Mouse (Mus musculus) spleen, adult 2 months (tissue): ENCODE measurements around the gene Hdgf. TPM values are rescaled to one million over a fixed set of nuclear protein-coding genes. Genes with fewer than 3 reads are reported as not detected.
"Not testable (repeated sequence)": the region's sequence is repeated elsewhere in the genome, so short reads cannot be mapped to it uniquely, and the experiment has no call there.

Experiments
- DNase-seq, 2 experiments: peaks; one replicate each; pipeline versions ENCODE4 v3.0.0 to v3.0.0-alpha.2; 2012 to 2021; ENCODE audit warnings: low spot score in 2 of 2, low read depth in 1 of 2
- H3K27ac ChIP-seq: fragments of 200-500 bp; 2 replicates; pipeline ENCODE4 v1.5.1; 2012; ENCODE audit warnings: low read length, inconsistent platforms; ENCODE audit not compliant: insufficient read depth
- H3K27me3 ChIP-seq: fragments of 200-500 bp; 2 replicates; pipeline ENCODE4 v1.6.1; 2012; ENCODE audit warnings: mild to moderate bottlenecking, moderate library complexity, low read length, inconsistent platforms; ENCODE audit not compliant: control insufficient read depth, insufficient read depth
- H3K36me3 ChIP-seq: fragments of 200-500 bp; 2 replicates; pipeline ENCODE4 v1.6.1; 2012; ENCODE audit warnings: mild to moderate bottlenecking, low read length, inconsistent platforms; ENCODE audit not compliant: control insufficient read depth, insufficient read depth
- H3K4me1 ChIP-seq: fragments of 200-500 bp; 2 replicates; pipeline ENCODE4 v1.6.1; 2011; ENCODE audit warnings: inconsistent platforms; ENCODE audit not compliant: control insufficient read depth, insufficient read depth, insufficient read length
- H3K4me3 ChIP-seq: fragments of 200-500 bp; 2 replicates; pipeline ENCODE4 v1.5.1; 2011; ENCODE audit warnings: mild to moderate bottlenecking, inconsistent platforms; ENCODE audit not compliant: insufficient read depth, insufficient read length; ENCODE audit errors: extremely low read depth
- CTCF ChIP-seq: fragments of 200-500 bp; IDR thresholded peaks from 2 replicates; pipeline ENCODE4 v1.5.1; 2011; ENCODE audit warnings: mild to moderate bottlenecking, inconsistent platforms; ENCODE audit not compliant: insufficient read depth, insufficient read length, insufficient replicate concordance; ENCODE audit errors: extremely low read depth
- POLR2A ChIP-seq: fragments of 200-500 bp; IDR thresholded peaks from 2 replicates; pipeline ENCODE4 v1.6.1; 2011; ENCODE audit warnings: low read depth, low read length, inconsistent platforms
- WGBS: fragments of 180-500 bp; shearing (Covaris S2); methylation state at CpG from one replicate; pipeline ENCODE4 v1.1.7; 2018; 5-methylcytosine and 5-hydroxymethylcytosine counted together
- polyA plus RNA-seq: library from polyadenylated mRNA; depleted of rRNA; stranded (reverse); fragments of >200 nt; gene quantifications from 2 replicates; pipeline ENCODE4 v1.2.3, GENCODE M21; 2012

Hdgf gene
- polyA plus RNA-seq, 1 experiment, result 43.6 TPM

DNA sequence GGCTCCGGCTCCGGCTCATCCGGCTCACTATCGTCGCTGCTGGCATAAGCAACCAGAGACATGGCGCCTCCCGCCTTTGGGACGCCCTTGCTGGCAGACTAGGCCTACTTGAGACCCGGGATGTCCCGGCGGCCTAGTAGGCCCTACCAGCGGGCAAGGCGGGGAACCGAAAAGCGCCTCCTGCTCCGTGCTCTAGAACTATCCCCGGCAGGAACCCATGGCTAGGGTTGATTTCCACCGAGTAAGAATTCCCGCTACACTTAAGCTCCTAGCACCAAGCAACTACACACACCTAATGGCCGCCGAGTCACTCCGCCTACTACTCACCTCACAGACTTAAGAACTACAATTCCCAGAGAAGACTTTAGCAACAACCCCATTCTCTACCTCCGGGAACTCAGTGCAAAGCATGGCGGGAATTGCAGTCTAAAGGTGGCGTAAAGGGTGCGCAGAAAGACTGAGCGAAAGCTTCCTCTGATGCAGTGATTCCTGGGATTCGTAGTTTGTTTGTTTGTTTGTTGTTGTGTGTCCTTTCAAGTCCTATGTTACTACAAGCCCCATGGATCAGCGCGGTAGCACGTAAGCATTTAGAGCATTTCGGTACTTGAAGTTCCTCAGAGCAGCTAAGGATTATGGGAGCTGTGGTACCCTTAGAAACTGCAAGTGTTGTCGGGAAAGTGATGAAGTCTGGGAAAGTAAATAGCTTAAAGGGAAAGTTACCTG is 20.7 kb upstream of the Hdgf start, which contains the start of gene Prcc:
Prcc (minus strand) TSS at position 328 of the 723 bp plus-strand sequence.
- Histone ChIP-seq H3K27me3 (no peaks in the 10 kb centered on the region), H3K4me3 (peak within 1 kb of the TSS; percentile 80), H3K4me1 (peaks cover 13% of the 10 kb centered on the region), H3K27ac (peak within 1 kb of the TSS; percentile 86), H3K36me3 (no peaks in the 10 kb centered on the region)
- TF ChIP-seq CTCF (no peak), POLR2A (peak; percentile 19; the same call in 1 of the 2 replicates)
- peak; percentile 88 to 100 for DNase-seq
- under 1% methylated on average over 33 of the region's 33 CpGs for WGBS

GRCm38 (mm10) chr3:87886004-87886365 is 20.1 kb upstream of the Hdgf start:
- WGBS, result 10% methylated on average over 10 of the region's 10 CpGs
- peak in 1 of 2 experiments; percentile 39 for DNase-seq
- no peaks in the 10 kb centered on the region for H3K27me3 ChIP-seq
- no peaks in the 10 kb centered on the region for H3K36me3 ChIP-seq
- peak overlapping the region; percentile 55 for H3K4me3 ChIP-seq
- no peak overlapping the region for H3K27ac ChIP-seq
- peaks cover 13% of the 10 kb centered on the region for H3K4me1 ChIP-seq
- TF ChIP-seq CTCF, result no peak
- TF ChIP-seq POLR2A, result no peak

GRCm38 (mm10) chr3:87886416-87886815 is 19.7 kb upstream of the Hdgf start:
- no peak for DNase-seq
- Histone ChIP-seq H3K4me3 (no peak overlapping the region), H3K27ac (no peak overlapping the region), H3K4me1 (peaks cover 13% of the 10 kb centered on the region), H3K36me3 (no peaks in the 10 kb centered on the region), H3K27me3 (no peaks in the 10 kb centered on the region)
- 87% methylated on average over 6 of the region's 6 CpGs for WGBS
- TF ChIP-seq POLR2A (no peak), CTCF (no peak)

GRCm38 (mm10) chr3:87887400-87887799 is 18.7 kb upstream of the Hdgf start:
- not testable (repeated sequence) for H3K27me3 ChIP-seq, H3K36me3 ChIP-seq, H3K4me3 ChIP-seq, H3K27ac ChIP-seq, DNase-seq
- WGBS, result 83% methylated on average over 4 of the region's 4 CpGs
- peaks cover 13% of the 10 kb centered on the region for H3K4me1 ChIP-seq

DNA sequence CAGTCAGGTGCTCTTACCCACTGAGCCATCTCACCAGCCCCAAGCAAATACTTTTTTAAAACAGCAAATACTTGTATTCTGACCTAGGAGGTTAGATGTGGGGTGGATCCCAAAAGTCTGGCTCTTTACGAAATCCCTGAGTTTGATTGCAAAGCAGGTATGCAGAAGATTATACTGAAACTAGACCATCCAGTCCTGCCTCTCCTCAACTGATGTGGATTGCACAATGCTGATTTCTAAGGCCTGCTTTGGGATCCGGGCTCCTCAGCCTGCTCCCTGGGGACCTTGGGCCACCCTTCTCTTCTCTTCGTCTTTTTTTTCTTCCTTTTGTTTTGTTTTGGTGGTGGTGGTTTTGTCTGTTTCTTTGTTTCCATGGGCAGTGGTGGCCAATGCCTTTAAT is 14.6 kb upstream of the Hdgf start:
- H3K27me3 ChIP-seq, result no peaks in the 10 kb centered on the region
- H3K4me3 ChIP-seq, result no peak overlapping the region
- H3K4me1 ChIP-seq, result no peaks in the 10 kb centered on the region
- no peak for DNase-seq
- WGBS, result 83% methylated on average over 3 of the region's 3 CpGs
- no peak overlapping the region for H3K27ac ChIP-seq
- no peaks in the 10 kb centered on the region for H3K36me3 ChIP-seq
- TF ChIP-seq POLR2A (no peak), CTCF (no peak)

DNA sequence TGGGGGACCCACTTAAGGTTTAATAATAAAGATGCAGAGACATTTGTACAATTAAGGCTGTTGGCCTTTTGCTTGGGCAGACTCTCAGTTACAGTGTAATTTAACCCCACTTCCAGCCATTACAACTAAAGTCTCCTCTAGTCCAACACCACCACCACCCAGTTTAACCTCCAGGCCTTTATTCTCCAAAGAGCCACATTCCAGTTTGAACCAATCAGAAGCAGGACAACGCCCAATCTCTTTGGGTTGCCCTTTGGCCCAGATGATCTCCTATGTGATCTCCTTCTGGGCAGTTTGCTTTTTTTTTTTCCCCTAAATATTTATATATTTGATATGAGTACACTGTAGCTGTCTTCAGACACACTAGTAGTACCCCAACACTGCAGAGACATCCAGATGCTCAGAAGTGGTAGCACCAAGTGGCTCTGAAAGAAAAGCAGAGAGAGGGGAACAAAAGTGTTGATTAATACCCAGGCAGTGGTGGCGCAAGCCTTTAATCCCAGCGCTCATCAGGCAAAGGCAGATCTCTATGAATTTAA is 12.7 kb upstream of the Hdgf start:
- H3K4me1 ChIP-seq, result no peaks in the 10 kb centered on the region
- 93% methylated on average over 3 of the region's 3 CpGs for WGBS
- TF ChIP-seq POLR2A (no peak), CTCF (no peak)
- no peaks in the 10 kb centered on the region for H3K27me3 ChIP-seq
- no peak overlapping the region for H3K4me3 ChIP-seq
- H3K27ac ChIP-seq, result no peak overlapping the region
- DNase-seq, result no peak
- H3K36me3 ChIP-seq, result no peaks in the 10 kb centered on the region

- 76% methylated on average over 3 of the region's 3 CpGs for WGBS
- Histone ChIP-seq H3K27ac (no peak overlapping the region), H3K4me1 (no peaks in the 10 kb centered on the region), H3K27me3 (no peaks in the 10 kb centered on the region), H3K4me3 (no peak overlapping the region), H3K36me3 (no peaks in the 10 kb centered on the region)
- DNase-seq, result no peak
- TF ChIP-seq CTCF (no peak), POLR2A (no peak)
Measured at GRCm38 (mm10) chr3:87899266-87899665, 6.9 kb upstream of the Hdgf start.
